Mouse (Mus musculus): ENCODE results near the gene Hbs1l. TPM values are rescaled to one million over a fixed set of nuclear protein-coding genes. Genes with fewer than 3 reads are reported as not detected.

Hbs1l gene
- total and polyA plus RNA-seq, 2 experiments from 2014 or later = 61.3 to 78.3 TPM

DNA sequence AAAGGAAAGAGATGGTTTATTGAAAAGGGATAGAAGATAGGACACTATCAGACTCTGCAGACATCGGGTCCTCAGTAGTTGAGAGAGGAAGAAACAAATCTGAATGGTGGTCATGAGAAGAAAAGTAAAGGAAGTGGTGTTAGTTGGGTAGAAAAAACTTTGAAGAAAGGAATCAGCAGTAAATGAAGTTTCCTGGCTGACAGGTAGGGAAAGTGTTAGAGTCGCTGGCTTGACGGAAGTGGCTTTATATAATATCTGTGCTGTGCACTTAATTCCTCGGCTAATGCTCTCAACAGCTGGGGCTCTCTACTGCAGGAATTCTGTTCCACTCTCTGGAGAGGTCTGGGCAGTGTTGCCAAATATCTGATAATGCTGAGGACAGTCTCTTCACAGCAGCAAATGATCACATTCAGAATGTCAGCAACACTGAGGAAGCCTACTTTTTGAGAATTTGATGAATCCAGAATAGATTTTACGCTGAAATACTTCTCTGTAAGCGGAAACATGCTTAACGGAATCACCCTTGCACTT, 31.9 kb downstream of the Hbs1l start:
- WGBS = 84% methylated on average over 7 of the region's 7 CpGs
- H3K27me3 ChIP-seq (ENCODE audit: insufficient read depth, low read length) = no peaks in the 10 kb centered on the region
- ATAC-seq = no peak
- no peaks in the 10 kb centered on the region for H3K4me1 ChIP-seq (ENCODE audit: insufficient read depth, low read length)
- no peaks in the 10 kb centered on the region for H3K9me3 ChIP-seq (ENCODE audit: low read length)
- no peak overlapping the region for H3K9ac ChIP-seq (replicated peaks; ENCODE audit: low read length)
- no peak for DNase-seq (ENCODE audit: low spot score)
- TF ChIP-seq CTCF (IDR thresholded peaks at IDR 0.05; ENCODE audit: low read depth) = no peak
- no peak overlapping the region for H3K4me2 ChIP-seq (ENCODE audit: low read depth, low read length)
- no peak overlapping the region for H3K4me3 ChIP-seq (ENCODE audit: low read length)
- peaks cover 16% of the 10 kb centered on the region; the same call in 1 of the 2 replicates for H3K36me3 ChIP-seq (ENCODE audit: insufficient read depth, low read length)
- no peak overlapping the region for H3K27ac ChIP-seq

DNA sequence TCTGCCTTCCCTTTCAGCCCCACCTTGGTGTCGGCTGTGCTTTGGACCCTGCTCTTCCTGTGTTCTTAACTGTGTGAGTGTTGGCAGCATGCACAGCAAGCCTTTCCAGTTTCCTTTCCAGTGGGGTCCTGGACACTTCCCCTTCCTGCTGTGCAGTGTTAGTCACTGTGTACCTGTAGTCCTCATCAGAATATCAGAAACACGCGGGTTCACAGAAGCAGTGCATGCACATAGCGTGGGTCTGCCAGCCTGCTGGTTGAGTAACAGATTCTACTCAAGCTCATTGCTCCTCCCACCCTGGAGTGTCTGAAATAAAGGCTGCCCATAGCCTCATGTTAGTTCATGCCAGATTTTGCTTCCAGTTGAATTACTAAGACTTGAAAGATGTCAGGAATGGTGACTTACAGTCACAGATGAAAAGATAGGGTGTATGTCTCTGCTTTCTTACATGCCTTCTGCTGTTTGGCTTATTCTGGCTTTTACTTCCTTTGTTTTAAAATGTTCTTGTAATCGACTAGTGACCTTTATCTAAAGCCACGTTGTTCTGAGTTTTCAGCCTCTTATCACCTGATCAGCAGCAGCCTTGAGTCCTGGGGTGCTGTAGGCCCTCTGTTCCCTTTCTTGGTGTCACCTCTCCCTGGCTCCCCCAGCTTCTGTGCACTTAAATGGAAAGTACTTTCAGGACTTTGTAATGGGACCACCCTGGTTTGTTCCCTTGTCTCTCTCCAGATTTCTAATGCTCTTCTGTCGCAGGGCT, 38.7 kb downstream of the Hbs1l start:
- Histone ChIP-seq H3K27me3 (ENCODE audit: insufficient read depth, low read length) (no peaks in the 10 kb centered on the region), H3K9ac (replicated peaks; ENCODE audit: low read length) (no peak overlapping the region), H3K4me1 (ENCODE audit: insufficient read depth, low read length) (no peaks in the 10 kb centered on the region), H3K36me3 (ENCODE audit: insufficient read depth, low read length) (peaks cover 22% of the 10 kb centered on the region), H3K27ac (no peak overlapping the region), H3K4me2 (ENCODE audit: low read depth, low read length) (no peak overlapping the region), H3K9me3 (ENCODE audit: low read length) (no peaks in the 10 kb centered on the region), H3K4me3 (ENCODE audit: low read length) (no peak overlapping the region)
- no peak for DNase-seq (ENCODE audit: low spot score)
- WGBS = 74% methylated on average over 7 of the region's 7 CpGs
- no peak for TF ChIP-seq CTCF (IDR thresholded peaks at IDR 0.05; ENCODE audit: low read depth)
- no peak for ATAC-seq

DNA sequence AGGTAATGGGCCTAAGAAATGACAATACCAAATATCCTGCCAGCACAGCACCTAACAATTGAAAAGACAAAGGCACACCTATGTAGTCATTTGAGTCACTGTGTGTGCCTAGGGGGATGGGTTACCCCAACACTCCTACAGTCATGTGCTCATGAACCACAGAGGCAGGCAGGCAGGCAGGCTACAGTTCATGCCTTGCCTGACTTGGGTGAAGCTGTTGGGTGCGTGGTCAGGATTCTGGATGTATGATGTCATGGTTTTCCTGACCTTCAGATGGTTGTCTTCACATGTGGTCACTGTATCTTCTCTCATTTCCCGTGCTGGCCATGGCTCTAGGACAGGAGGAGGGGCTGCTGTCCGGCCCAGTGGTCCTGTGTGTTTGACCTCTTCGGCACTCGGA, 39.8 kb downstream of the Hbs1l start:
- no peak overlapping the region for H3K27ac ChIP-seq

DNA sequence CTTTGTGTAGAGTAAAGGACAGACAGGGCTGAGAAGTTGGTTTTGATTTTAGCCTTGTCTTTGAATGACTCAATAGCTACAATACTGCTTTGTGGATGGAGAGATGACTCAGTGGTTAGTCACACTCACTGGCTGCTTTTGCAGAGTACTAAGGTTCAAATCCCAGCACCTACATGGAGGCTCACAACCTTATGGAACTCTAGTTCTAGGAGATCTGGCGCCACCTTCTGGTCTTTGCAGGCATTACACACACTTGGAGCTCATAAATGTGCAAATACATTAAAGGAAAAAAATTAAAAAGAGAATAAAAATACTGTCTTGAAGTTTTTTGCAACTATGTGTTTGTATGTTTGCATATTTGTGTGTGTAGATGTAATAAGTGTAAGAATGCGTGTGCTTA, 41.4 kb downstream of the Hbs1l start:
- H3K4me2 ChIP-seq (ENCODE audit: low read depth, low read length) = no peak overlapping the region
- ATAC-seq = no peak
- 74% methylated on average over 2 of the region's 2 CpGs for WGBS

More for the DNA sequence above, 39.8 kb downstream of the Hbs1l start:
- ATAC-seq (0 out of 2 replicates have a peak, but pooled peaks have one; percentile 40), DNase-seq (ENCODE audit: low spot score) (no peak)
- Histone ChIP-seq H3K4me3 (ENCODE audit: low read length) (no peak overlapping the region), H3K4me1 (ENCODE audit: insufficient read depth, low read length) (no peaks in the 10 kb centered on the region), H3K9me3 (ENCODE audit: low read length) (no peaks in the 10 kb centered on the region), H3K9ac (replicated peaks; ENCODE audit: low read length) (no peak overlapping the region), H3K4me2 (ENCODE audit: low read depth, low read length) (no peak overlapping the region), H3K36me3 (ENCODE audit: insufficient read depth, low read length) (peaks cover 22% of the 10 kb centered on the region), H3K27me3 (ENCODE audit: insufficient read depth, low read length) (no peaks in the 10 kb centered on the region)
- 97% methylated on average over 5 of the region's 5 CpGs for WGBS
- no peak for TF ChIP-seq CTCF (IDR thresholded peaks at IDR 0.05; ENCODE audit: low read depth)

DNA sequence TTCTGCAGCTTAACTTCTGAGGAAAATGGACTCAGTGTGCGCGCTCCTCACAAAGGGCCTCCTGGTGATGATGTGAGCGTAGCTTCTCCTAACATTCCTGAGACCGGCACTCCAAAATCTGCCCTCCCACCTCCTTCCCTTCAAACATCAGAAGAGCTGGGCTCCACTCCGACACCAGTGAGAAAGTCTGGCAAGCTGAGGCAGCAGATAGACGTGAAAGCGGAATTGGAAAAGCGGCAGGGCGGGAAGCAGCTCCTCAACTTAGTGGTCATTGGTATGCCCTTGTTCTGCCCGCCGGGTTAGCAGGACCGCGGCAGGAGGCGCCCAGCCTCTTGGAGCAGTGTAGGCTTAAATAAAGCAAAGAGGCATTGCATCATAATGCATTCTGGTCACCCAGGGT, 45.9 kb downstream of the Hbs1l start:
- Histone ChIP-seq H3K4me2 (ENCODE audit: low read depth, low read length) (no peak overlapping the region), H3K4me3 (ENCODE audit: low read length) (no peak overlapping the region), H3K9me3 (ENCODE audit: low read length) (no peaks in the 10 kb centered on the region), H3K9ac (replicated peaks; ENCODE audit: low read length) (no peak overlapping the region), H3K27ac (no peak overlapping the region), H3K36me3 (ENCODE audit: insufficient read depth, low read length) (peaks cover 31% of the 10 kb centered on the region), H3K27me3 (ENCODE audit: insufficient read depth, low read length) (no peaks in the 10 kb centered on the region), H3K4me1 (ENCODE audit: insufficient read depth, low read length) (no peaks in the 10 kb centered on the region)
- TF ChIP-seq CTCF (IDR thresholded peaks at IDR 0.05; ENCODE audit: low read depth) = no peak
- DNase-seq (ENCODE audit: low spot score) = no peak
- WGBS = 78% methylated on average over 14 of the region's 14 CpGs
- peak; percentile 43; the same call in 1 of the 2 replicates for ATAC-seq

More for the DNA sequence above, 41.4 kb downstream of the Hbs1l start:
- no peaks in the 10 kb centered on the region for H3K27me3 ChIP-seq (ENCODE audit: insufficient read depth, low read length)
- H3K27ac ChIP-seq = no peak overlapping the region
- peak; percentile 55 for TF ChIP-seq CTCF (IDR thresholded peaks at IDR 0.05; ENCODE audit: low read depth)
- H3K4me1 ChIP-seq (ENCODE audit: insufficient read depth, low read length) = no peaks in the 10 kb centered on the region
- H3K36me3 ChIP-seq (ENCODE audit: insufficient read depth, low read length) = peaks cover 16% of the 10 kb centered on the region
- H3K9ac ChIP-seq (replicated peaks; ENCODE audit: low read length) = no peak overlapping the region
- no peaks in the 10 kb centered on the region for H3K9me3 ChIP-seq (ENCODE audit: low read length)
- DNase-seq (ENCODE audit: low spot score) = peak; percentile 35
- H3K4me3 ChIP-seq (ENCODE audit: low read length) = no peak overlapping the region

DNA sequence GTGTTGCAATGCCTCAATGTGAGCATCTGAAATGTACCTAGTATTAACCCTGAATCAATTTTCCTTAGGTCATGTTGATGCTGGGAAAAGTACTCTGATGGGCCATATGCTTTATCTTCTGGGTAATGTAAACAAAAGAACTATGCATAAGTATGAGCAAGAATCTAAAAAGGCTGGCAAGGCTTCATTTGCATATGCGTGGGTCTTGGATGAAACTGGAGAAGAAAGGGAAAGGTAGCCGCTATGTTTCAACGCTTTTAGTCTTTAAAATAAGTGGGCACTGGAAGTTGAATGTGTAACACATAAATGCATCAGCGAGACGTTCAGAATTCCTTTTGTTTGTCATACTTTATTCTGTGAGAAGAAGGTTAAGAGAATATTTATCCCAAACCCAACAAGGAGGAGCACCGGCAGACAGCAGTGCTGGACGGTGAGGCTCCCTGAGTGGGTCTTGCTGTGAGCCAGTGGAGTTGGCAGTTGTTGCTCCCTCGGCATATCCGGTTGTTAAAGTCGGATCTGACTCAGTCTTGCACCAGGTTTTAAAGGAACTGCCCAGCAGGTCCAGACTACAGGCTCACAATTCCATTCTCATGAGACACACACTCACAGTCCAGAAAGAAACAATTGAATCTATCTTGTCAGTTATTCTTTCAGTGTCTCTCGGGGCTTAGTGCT, 46.7 kb downstream of the Hbs1l start:
- H3K4me1 ChIP-seq (ENCODE audit: insufficient read depth, low read length) = no peaks in the 10 kb centered on the region
- 84% methylated on average over 11 of the region's 11 CpGs for WGBS
- H3K4me3 ChIP-seq (ENCODE audit: low read length) = no peak overlapping the region
- H3K36me3 ChIP-seq (ENCODE audit: insufficient read depth, low read length) = peaks cover 33% of the 10 kb centered on the region; the same call in 1 of the 2 replicates
- DNase-seq (ENCODE audit: low spot score) = no peak
- H3K27me3 ChIP-seq (ENCODE audit: insufficient read depth, low read length) = no peaks in the 10 kb centered on the region
- ATAC-seq = no peak
- no peak overlapping the region for H3K9ac ChIP-seq (replicated peaks; ENCODE audit: low read length)
- no peak overlapping the region for H3K4me2 ChIP-seq (ENCODE audit: low read depth, low read length)
- no peaks in the 10 kb centered on the region for H3K9me3 ChIP-seq (ENCODE audit: low read length)
- no peak for TF ChIP-seq CTCF (IDR thresholded peaks at IDR 0.05; ENCODE audit: low read depth)
- H3K27ac ChIP-seq = no peak overlapping the region

All from hindbrain, postnatal 0 days (tissue).